Mouse (Mus musculus): ENCODE results near the gene Wnt7b. TPM values are rescaled to one million over a fixed set of nuclear protein-coding genes. Genes with fewer than 3 reads are reported as not detected.

Wnt7b gene
- total and polyA plus RNA-seq, 3 experiments, result not detected

DNA sequence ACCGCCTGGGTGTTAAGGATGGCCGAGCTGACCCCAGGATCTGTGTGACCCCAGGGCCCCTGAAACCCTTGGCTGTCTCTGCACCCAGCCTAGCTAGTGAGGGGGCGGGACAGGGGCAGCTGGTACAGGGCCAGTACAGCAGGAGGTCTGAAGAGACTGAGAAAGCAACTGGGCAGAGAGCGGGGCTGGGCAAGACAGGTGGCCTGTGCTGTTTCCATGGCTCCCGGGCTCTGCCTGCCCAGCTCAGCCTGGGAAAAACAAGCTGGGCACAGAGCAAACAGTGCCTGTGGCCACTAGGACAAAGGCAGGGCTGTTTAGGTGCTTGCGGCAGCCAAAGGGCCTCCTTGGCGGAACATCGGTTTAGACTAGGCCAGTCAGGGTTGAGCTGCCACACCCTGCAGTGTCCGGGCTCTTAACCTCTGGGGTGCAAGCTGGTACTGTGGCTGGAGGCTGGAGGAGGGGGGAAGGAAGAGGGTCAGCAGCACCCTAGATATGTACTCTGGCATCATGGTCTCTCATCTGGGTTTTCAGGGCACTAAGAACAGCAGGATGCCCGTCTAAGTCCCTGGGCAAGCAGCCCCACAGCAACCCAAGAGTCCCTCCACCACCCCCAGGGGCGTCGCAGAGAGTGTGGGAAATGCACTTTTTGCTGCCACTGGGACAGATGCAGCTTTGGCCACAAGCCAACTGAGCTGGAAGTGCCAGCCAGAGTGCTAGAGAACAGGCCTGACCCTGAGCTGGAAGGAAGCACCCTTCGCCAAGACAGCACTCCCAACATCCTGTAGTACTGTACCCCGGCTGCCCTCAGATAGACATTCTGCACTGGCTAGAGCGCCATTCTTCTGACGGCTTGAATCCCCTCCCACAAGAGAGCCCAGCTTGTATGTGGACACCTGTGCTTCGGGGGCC is 31.3 kb upstream of the Wnt7b start:
- DNase-seq (ENCODE audit: extremely low read depth), result no peak
- no peak overlapping the region for H3K4me2 ChIP-seq (ENCODE audit: insufficient read depth, low read depth, poor library complexity, severe bottlenecking)
- H3K9me3 ChIP-seq (replicated peaks; ENCODE audit: low read length), result peaks cover 10% of the 10 kb centered on the region
- H3K9ac ChIP-seq (ENCODE audit: insufficient read depth, low read depth), result no peak overlapping the region
- H3K4me1 ChIP-seq (ENCODE audit: control insufficient read depth in 1 of 2, insufficient read depth in 2 of 2), result peaks cover 5 to 16% of the 10 kb centered on the region in 2 experiments; a peak in 3 of 4 replicates
- H3K36me3 ChIP-seq (replicated peaks in 1 of 2; ENCODE audit: control insufficient read depth in 1 of 2, insufficient read depth in 1 of 2, low read length in 1 of 2), result no peaks in the 10 kb centered on the region
- H3K79me2 ChIP-seq (replicated peaks; ENCODE audit: control insufficient read depth, extremely low read depth, insufficient read depth, poor library complexity, severe bottlenecking), result no peaks in the 10 kb centered on the region
- TF ChIP-seq HCFC1 (IDR thresholded peaks at IDR 0.05; ENCODE audit: low read depth, low read length), result no peak
- no peak for TF ChIP-seq ZC3H11A (IDR thresholded peaks at IDR 0.05; ENCODE audit: low read depth, low read length)
- TF ChIP-seq MAZ (IDR thresholded peaks at IDR 0.05; ENCODE audit: low read depth, low read length), result no peak
- TF ChIP-seq NRF1 (IDR thresholded peaks at IDR 0.05; ENCODE audit: low read depth, low read length), result no peak
- no peak for TF ChIP-seq RCOR1 (conservative IDR thresholded peaks at IDR 0.05; ENCODE audit: low read depth, low read length)
- TF ChIP-seq MEF2A (IDR thresholded peaks at IDR 0.05; ENCODE audit: borderline replicate concordance, low read depth, low read length), result no peak
- no peak for TF ChIP-seq MXI1 (IDR thresholded peaks at IDR 0.05; ENCODE audit: low read depth, low read length)
- no peak for TF ChIP-seq BHLHE40 (IDR thresholded peaks at IDR 0.05; ENCODE audit: low read depth, low read length)
- no peak for TF ChIP-seq MAX (IDR thresholded peaks at IDR 0.05; ENCODE audit: low read length)
- TF ChIP-seq MYC (IDR thresholded peaks at IDR 0.05; ENCODE audit: low read depth, low read length), result no peak
- no peak for TF ChIP-seq CHD2 (IDR thresholded peaks at IDR 0.05; ENCODE audit: low read length)
- TF ChIP-seq USF2 (conservative IDR thresholded peaks at IDR 0.05; ENCODE audit: low read depth, low read length), result no peak
- TF ChIP-seq JUN (IDR thresholded peaks at IDR 0.05; ENCODE audit: insufficient read depth, low read depth, low read length), result no peak
- TF ChIP-seq SIN3A (IDR thresholded peaks at IDR 0.05; ENCODE audit: low read length), result no peak
- no peak for TF ChIP-seq ZNF384 (IDR thresholded peaks at IDR 0.05; ENCODE audit: low read depth, low read length)
- no peak for TF ChIP-seq JUND (conservative IDR thresholded peaks at IDR 0.05; ENCODE audit: low read depth, low read length)
- TF ChIP-seq SMC3 (IDR thresholded peaks at IDR 0.05; ENCODE audit: low read depth, low read length), result no peak
- no peak for TF ChIP-seq RAD21 (IDR thresholded peaks at IDR 0.05; ENCODE audit: low read depth, low read length)
- TF ChIP-seq POLR2A (IDR thresholded peaks at IDR 0.05; ENCODE audit: low read depth, low read length), result no peak
- H3K4me3 ChIP-seq (replicated peaks in 1 of 3; ENCODE audit: low read depth in 2 of 3, low read length in 2 of 3, poor library complexity in 1 of 3), result no peak overlapping the region
- in situ Hi-C loops (cut with MboI; ENCODE audit: low pct_ligation_motif_present, low pct_unique_long_range_greater_than_20kb, low sequenced_read_pairs), result loop anchor here (5.0 to 25.0 kb wide), 3 partner anchors 89 to 399 kb away; no protein-coding TSS in a partner anchor
- H3K27ac ChIP-seq (ENCODE audit: insufficient read depth, low read depth), result no peak overlapping the region
- dilution Hi-C loops (cut with MboI; ENCODE audit: extremely low pct_ligation_motif_present, extremely low pct_unique_long_range_greater_than_20kb, low sequenced_read_pairs), result no loop called here
- peaks cover 38% of the 10 kb centered on the region for H3K27me3 ChIP-seq (replicated peaks)
